Mouse (Mus musculus) heart, embryonic 14.5 days (tissue): Measurements from ENCODE around the gene Rab8b. TPM values are rescaled to one million over a fixed set of nuclear protein-coding genes. Genes with fewer than 3 reads are reported as not detected.
A peak's percentile ranks its signal among the peaks of the same experiment; 100 is the strongest.
"Not testable (repeated sequence)": the region's sequence is repeated elsewhere in the genome, so short reads cannot be mapped to it uniquely, and the experiment has no call there.

Source experiments
- ATAC-seq: fragments of 200-750 bp; cut with Nextera tagmentation; 2 replicates; pipeline ENCODE4 v1.8.0; 2017; ENCODE audit warnings: low read depth, moderate TSS enrichment; ENCODE audit not compliant: insufficient number of reproducible peaks, insufficient read depth, low FRiP score
- H3K27ac ChIP-seq, 2 experiments: fragments of 200-500 bp in 1 of 2; fragments of 300-500 bp in 1 of 2; sonication (generic) in 1 of 2; replicated peaks in 1 of 2; 2 replicates each; pipeline ENCODE4 v1.5.1; 2012 to 2014; ENCODE audit warnings: low read depth in 2 of 2, low read length in 2 of 2, control low read depth in 1 of 2, mild to moderate bottlenecking in 1 of 2, mixed read lengths in 1 of 2; ENCODE audit not compliant: control insufficient read depth in 1 of 2, insufficient read depth in 1 of 2
- H3K27me3 ChIP-seq: fragments of 300-500 bp; sonication (generic); 2 replicates; pipeline ENCODE4 v1.6.1; 2014; ENCODE audit warnings: mild to moderate bottlenecking, low read length, control low read depth; ENCODE audit not compliant: control insufficient read depth, insufficient read depth
- H3K36me3 ChIP-seq: fragments of 300-500 bp; sonication (generic); 2 replicates; pipeline ENCODE4 v1.6.1; 2014; ENCODE audit warnings: mild to moderate bottlenecking, control low read depth, low read length, mixed read lengths; ENCODE audit not compliant: control insufficient read depth, insufficient read depth
- H3K4me1 ChIP-seq, 2 experiments: fragments of 200-500 bp in 1 of 2; fragments of 300-500 bp in 1 of 2; sonication (generic) in 1 of 2; 2 replicates each; pipeline ENCODE4 v1.6.1; 2012 to 2014; ENCODE audit warnings: low read length in 2 of 2, control low read depth in 1 of 2, mixed read lengths in 1 of 2; ENCODE audit not compliant: control insufficient read depth in 2 of 2, insufficient read depth in 2 of 2
- H3K4me2 ChIP-seq: fragments of 300-500 bp; sonication (generic); 2 replicates; pipeline ENCODE4 v1.6.1; 2014; ENCODE audit warnings: mild to moderate bottlenecking, low read length
- H3K4me3 ChIP-seq, 2 experiments: fragments of 200-500 bp in 1 of 2; fragments of 300-500 bp in 1 of 2; sonication (generic) in 1 of 2; 2 replicates each; pipeline ENCODE4 v1.5.1; 2012 to 2014; ENCODE audit warnings: low read length in 2 of 2, mild to moderate bottlenecking in 2 of 2, control low read depth in 1 of 2, low read depth in 1 of 2, moderate library complexity in 1 of 2; ENCODE audit not compliant: control insufficient read depth in 1 of 2, insufficient read depth in 1 of 2
- H3K9ac ChIP-seq: fragments of 300-500 bp; sonication (generic); 2 replicates; pipeline ENCODE4 v1.6.1; 2014; ENCODE audit warnings: mild to moderate bottlenecking, low read length
- H3K9me3 ChIP-seq: fragments of 300-500 bp; sonication (generic); 2 replicates; pipeline ENCODE4 v1.6.1; 2016; ENCODE audit warnings: low read length, control low read depth; ENCODE audit not compliant: control insufficient read depth
- WGBS: fragments of 180-500 bp; shearing (Covaris S2); extraction: QIAGEN DNeasy Blood & Tissue Kit; methylation state at CpG from one replicate; pipeline ENCODE4 v1.1.7; 2014; 5-methylcytosine and 5-hydroxymethylcytosine counted together
- polyA plus RNA-seq: library from polyadenylated mRNA; unstranded; fragments of >200 nt; fragmentation: Nextera tagmentation; extraction: Ambion mirVana; gene quantifications from 2 replicates; pipeline ENCODE4 v1.2.1, GENCODE M21; 2014

The Rab8b gene
- polyA plus RNA-seq, 1 experiment from 2014 or later, result 18.9 TPM

GRCm38 (mm10) chr9:66895035-66895779, 24.3 kb downstream of the Rab8b start:
- H3K4me1 ChIP-seq, result peaks cover 6 to 24% of the 10 kb centered on the region in 2 experiments
- no peaks in the 10 kb centered on the region for H3K36me3 ChIP-seq
- H3K4me3 ChIP-seq, result no peak overlapping the region
- H3K9me3 ChIP-seq, result no peaks in the 10 kb centered on the region
- no peaks in the 10 kb centered on the region for H3K27me3 ChIP-seq
- WGBS, result 65% methylated on average over 10 of the region's 10 CpGs
- ATAC-seq, result no peak
- H3K9ac ChIP-seq, result no peak overlapping the region
- no peak overlapping the region for H3K27ac ChIP-seq
- no peak overlapping the region for H3K4me2 ChIP-seq

- Histone ChIP-seq H3K4me2 (no peak overlapping the region), H3K27ac (no peak overlapping the region), H3K9me3 (no peaks in the 10 kb centered on the region), H3K4me3 (no peak overlapping the region), H3K36me3 (no peaks in the 10 kb centered on the region), H3K9ac (no peak overlapping the region), H3K27me3 (no peaks in the 10 kb centered on the region), H3K4me1 (peaks cover 6 to 24% of the 10 kb centered on the region in 2 experiments)
- 58% methylated on average over 1 of the region's 1 CpGs for WGBS
- ATAC-seq, result no peak
These were observed 25.1 kb downstream of the Rab8b start for GRCm38 (mm10) chr9:66894421-66894820.

GRCm38 (mm10) chr9:66892456-66892855, 27.0 kb downstream of the Rab8b start:
- H3K27me3 ChIP-seq, H3K36me3 ChIP-seq, H3K9me3 ChIP-seq, ATAC-seq, H3K9ac ChIP-seq, H3K27ac ChIP-seq, H3K4me3 ChIP-seq, H3K4me2 ChIP-seq: not testable (repeated sequence)
- peaks cover 6 to 20% of the 10 kb centered on the region in 2 experiments for H3K4me1 ChIP-seq
- 96% methylated on average over 4 of the region's 4 CpGs for WGBS

- no peak for ATAC-seq
- H3K4me2 ChIP-seq, result no peak overlapping the region
- H3K9ac ChIP-seq, result no peak overlapping the region
- no peak overlapping the region for H3K4me3 ChIP-seq
- peak overlapping the region in 1 of 2 experiments; percentile 33; a peak in 1 of 4 replicates for H3K27ac ChIP-seq
- H3K4me1 ChIP-seq, result peaks cover 0 to 4% of the 10 kb centered on the region in 2 experiments; a peak in 2 of 4 replicates
- H3K27me3 ChIP-seq, result no peaks in the 10 kb centered on the region
- 60% methylated on average over 6 of the region's 6 CpGs for WGBS
- no peaks in the 10 kb centered on the region for H3K9me3 ChIP-seq
- no peaks in the 10 kb centered on the region for H3K36me3 ChIP-seq
These were observed 31.4 kb downstream of the Rab8b start for GRCm38 (mm10) chr9:66887960-66888610.

GRCm38 (mm10) chr9:66887301-66887902, 32.1 kb downstream of the Rab8b start:
- Histone ChIP-seq H3K4me2 (no peak overlapping the region), H3K9ac (no peak overlapping the region), H3K4me3 (no peak overlapping the region), H3K27me3 (no peaks in the 10 kb centered on the region), H3K36me3 (no peaks in the 10 kb centered on the region), H3K9me3 (no peaks in the 10 kb centered on the region), H3K27ac (no peak overlapping the region), H3K4me1 (peaks cover 0 to 4% of the 10 kb centered on the region in 2 experiments; a peak in 2 of 4 replicates)
- 71% methylated on average over 8 of the region's 8 CpGs for WGBS
- no peak for ATAC-seq

GRCm38 (mm10) chr9:66886818-66887217, 32.7 kb downstream of the Rab8b start:
- Histone ChIP-seq H3K4me3 (no peak overlapping the region), H3K36me3 (no peaks in the 10 kb centered on the region), H3K9ac (no peak overlapping the region), H3K9me3 (no peaks in the 10 kb centered on the region), H3K27me3 (no peaks in the 10 kb centered on the region), H3K4me1 (peaks cover 0 to 4% of the 10 kb centered on the region in 2 experiments; a peak in 2 of 4 replicates), H3K27ac (no peak overlapping the region), H3K4me2 (no peak overlapping the region)
- WGBS, result 83% methylated on average over 6 of the region's 6 CpGs
- ATAC-seq, result no peak

- no peaks in the 10 kb centered on the region for H3K27me3 ChIP-seq
- H3K9ac ChIP-seq, result no peak overlapping the region
These were observed 33.1 kb downstream of the Rab8b start for GRCm38 (mm10) chr9:66886366-66886765.

More at GRCm38 (mm10) chr9:66886366-66886765, 33.1 kb downstream of the Rab8b start:
- Histone ChIP-seq H3K27ac (no peak overlapping the region), H3K4me3 (no peak overlapping the region), H3K4me1 (peaks cover 0 to 4% of the 10 kb centered on the region in 2 experiments; a peak in 2 of 4 replicates), H3K4me2 (no peak overlapping the region), H3K36me3 (no peaks in the 10 kb centered on the region), H3K9me3 (no peaks in the 10 kb centered on the region)
- 39% methylated on average over 3 of the region's 3 CpGs for WGBS
- no peak for ATAC-seq
